In the genomic region with DNA sequence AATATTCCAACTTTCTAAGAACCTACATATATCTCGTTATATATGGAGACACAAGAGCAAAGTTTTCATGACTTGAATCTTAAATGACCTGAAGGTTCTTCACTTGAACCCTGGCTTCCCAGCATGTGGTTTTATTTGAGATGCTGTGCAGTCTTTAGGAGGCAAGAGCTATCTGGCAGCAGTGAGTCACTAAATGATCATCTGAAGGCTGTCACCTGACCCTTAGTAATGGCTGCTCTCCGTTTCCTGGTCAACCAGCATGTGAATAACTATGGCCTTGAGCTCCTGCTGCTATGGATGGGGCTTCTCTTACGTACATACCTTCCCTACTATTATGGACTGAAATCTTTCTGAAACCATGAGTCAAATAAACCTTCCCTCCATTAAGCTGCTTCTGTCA, we compare ENCODE assay signal across 31 mouse cellular contexts.
"Had no signal": no experiment of that assay in that cellular context is flagged by ENCODE, and none has a peak within 500 bp of the region (broad histone marks: within the 10 kb centered on the region; RNA-seq: fewer than 3 reads in every experiment).

No protein-coding gene starts in this region.

- H3K4me2 ChIP-seq: limb, embryonic 12.5 days; limb, embryonic 13.5 days; limb, embryonic 15.5 days; liver, embryonic 11.5 days; liver, embryonic 12.5 days; liver, embryonic 13.5 days; liver, embryonic 15.5 days; lung, embryonic 14.5 days; lung, embryonic 15.5 days; midbrain, embryonic 11.5 days; midbrain, embryonic 12.5 days; midbrain, embryonic 13.5 days; midbrain, embryonic 15.5 days; neural tube, embryonic 12.5 days had no signal

- H3K4me3 ChIP-seq: limb, embryonic 10.5 days; limb, embryonic 12.5 days; limb, embryonic 13.5 days; limb, embryonic 15.5 days; liver, embryonic 12.5 days; liver, embryonic 13.5 days; liver, embryonic 15.5 days; lung, embryonic 15.5 days; megakaryocyte, embryonic 14.5 days; midbrain, embryonic 10.5 days; midbrain, embryonic 12.5 days; midbrain, embryonic 13.5 days; midbrain, embryonic 15.5 days; neural tube, embryonic 12.5 days had no signal

- H3K4me1 ChIP-seq: liver, embryonic 12.5 days; liver, embryonic 13.5 days; liver, embryonic 15.5 days; lung, embryonic 15.5 days; megakaryocyte, embryonic 14.5 days; midbrain, embryonic 12.5 days; midbrain, embryonic 13.5 days; midbrain, embryonic 15.5 days; neural tube, embryonic 12.5 days had no signal

- H3K36me3 ChIP-seq: limb, embryonic 10.5 days; limb, embryonic 12.5 days; limb, embryonic 13.5 days; limb, embryonic 15.5 days; liver, embryonic 12.5 days; liver, embryonic 13.5 days; liver, embryonic 15.5 days; lung, embryonic 15.5 days; midbrain, embryonic 10.5 days; midbrain, embryonic 12.5 days; midbrain, embryonic 13.5 days; midbrain, embryonic 15.5 days; neural tube, embryonic 12.5 days had no signal

- H3K9ac ChIP-seq: limb, embryonic 12.5 days; limb, embryonic 13.5 days; limb, embryonic 15.5 days; liver, embryonic 12.5 days; liver, embryonic 13.5 days; liver, embryonic 14.5 days; liver, embryonic 15.5 days; liver, postnatal 0 days; lung, embryonic 14.5 days; lung, embryonic 15.5 days; midbrain, embryonic 12.5 days; midbrain, embryonic 13.5 days; midbrain, embryonic 15.5 days; neural tube, embryonic 12.5 days had no signal

- ATAC-seq: liver, embryonic 12.5 days; liver, postnatal 0 days; lung, postnatal 0 days; midbrain, embryonic 13.5 days; midbrain, embryonic 15.5 days; midbrain, embryonic 16.5 days had no signal

- DNase-seq: left cerebral cortex, postnatal 4 days; liver; liver, embryonic 13.5 days; liver, postnatal 0 days; lung, adult 18-20 months; lung, adult 2 months; lung, embryonic 14.5 days; lung, postnatal 10 days; lung, postnatal 14 days; lung, postnatal 36 days; lung, postnatal 4 days; midbrain, embryonic 14.5 days had no signal

- H3K27ac ChIP-seq: limb, embryonic 10.5 days; limb, embryonic 12.5 days; limb, embryonic 13.5 days; limb, embryonic 15.5 days; liver, embryonic 12.5 days; liver, embryonic 13.5 days; liver, embryonic 14.5 days; liver, embryonic 15.5 days; lung, embryonic 15.5 days; macrophage; midbrain, embryonic 10.5 days; midbrain, embryonic 12.5 days; midbrain, embryonic 13.5 days; midbrain, embryonic 15.5 days; neural tube, embryonic 12.5 days had no signal

- H3K9me3 ChIP-seq: limb, embryonic 10.5 days; limb, embryonic 12.5 days; limb, embryonic 13.5 days; limb, embryonic 15.5 days; liver, embryonic 12.5 days; liver, embryonic 13.5 days; liver, embryonic 15.5 days; lung, embryonic 15.5 days; megakaryocyte, embryonic 14.5 days; midbrain, embryonic 10.5 days; midbrain, embryonic 12.5 days; midbrain, embryonic 13.5 days; midbrain, embryonic 15.5 days; neural tube, embryonic 12.5 days had no signal

- H3K27me3 ChIP-seq: limb, embryonic 12.5 days; limb, embryonic 13.5 days; limb, embryonic 15.5 days; liver, embryonic 12.5 days; liver, embryonic 13.5 days; liver, embryonic 15.5 days; lung, embryonic 15.5 days; megakaryocyte, embryonic 14.5 days; midbrain, embryonic 12.5 days; midbrain, embryonic 13.5 days; midbrain, embryonic 15.5 days; neural tube, embryonic 12.5 days had no signal
